Mouse (Mus musculus): ENCODE results near the gene Igfbp1. TPM values are rescaled to one million over a fixed set of nuclear protein-coding genes. Genes with fewer than 3 reads are reported as not detected.

Igfbp1 gene
- 5.8 and 8.5 TPM in 2 replicates for polyA plus RNA-seq (2015; fragmentation: Nextera tagmentation; extraction: Ambion mirVana)

GRCm38 (mm10) chr11:7197491-7197941 lies at the start of gene Igfbp1:
Gene Igfbp1, plus strand, starts transcription at chr11:7197782.
- H3K4me2 ChIP-seq (ENCODE audit: low read depth, low read length), result no peak within 1 kb of the TSS
- 0 out of 2 replicates have a peak within 1 kb of the TSS, but pooled peaks have one; percentile 12 for H3K27ac ChIP-seq (ENCODE audit: low read length)
- 53% methylated on average over 12 of the region's 12 CpGs for WGBS
- H3K9ac ChIP-seq (ENCODE audit: low read length), result no peak within 1 kb of the TSS
- no peaks in the 10 kb centered on the region for H3K4me1 ChIP-seq (ENCODE audit: control insufficient read depth, insufficient read depth, low read length)
- H3K4me3 ChIP-seq (replicated peaks; ENCODE audit: low read length), result no peak within 1 kb of the TSS
- no peaks in the 10 kb centered on the region for H3K36me3 ChIP-seq (ENCODE audit: control insufficient read depth, insufficient read depth, low read length)
- no peaks in the 10 kb centered on the region for H3K27me3 ChIP-seq (ENCODE audit: control insufficient read depth, insufficient read depth, low read length)
- ATAC-seq (ENCODE audit: insufficient read depth, low FRiP score), result peak; percentile 45; the same call in 1 of the 2 replicates
- no peaks in the 10 kb centered on the region for H3K9me3 ChIP-seq (replicated peaks; ENCODE audit: control insufficient read depth, low read length)

DNA sequence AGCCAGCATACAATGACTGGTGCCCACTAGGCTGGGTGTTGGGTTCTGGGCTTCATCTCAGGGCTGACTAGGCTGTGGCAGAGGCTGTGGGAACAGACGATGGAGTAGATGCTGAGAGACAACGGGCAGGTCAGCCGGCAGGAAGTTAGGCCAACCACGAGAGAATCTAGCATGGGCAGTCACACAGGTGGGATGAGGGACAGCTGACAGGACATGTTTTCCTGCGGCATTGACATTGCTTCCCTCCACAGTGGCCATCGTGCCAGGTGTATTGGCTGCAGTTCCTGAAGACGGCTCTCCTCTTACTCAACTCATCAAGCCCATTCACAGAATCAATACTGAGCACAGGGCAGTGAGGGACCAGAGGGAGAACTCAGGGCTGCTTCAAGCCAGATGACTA lies 49.6 kb upstream of the Igfbp1 start:
- ATAC-seq (ENCODE audit: insufficient read depth, low FRiP score), result no peak
- 83% methylated on average over 7 of the region's 7 CpGs for WGBS

GRCm38 (mm10) chr11:7149471-7149870 lies 48.1 kb upstream of the Igfbp1 start:
- WGBS, result 62% methylated on average over 7 of the region's 7 CpGs
- Histone ChIP-seq H3K9me3 (replicated peaks; ENCODE audit: control insufficient read depth, low read length) (no peaks in the 10 kb centered on the region), H3K4me2 (ENCODE audit: low read depth, low read length) (no peak overlapping the region), H3K4me1 (ENCODE audit: control insufficient read depth, insufficient read depth, low read length) (no peaks in the 10 kb centered on the region), H3K36me3 (ENCODE audit: control insufficient read depth, insufficient read depth, low read length) (no peaks in the 10 kb centered on the region), H3K27ac (ENCODE audit: low read length) (no peak overlapping the region), H3K9ac (ENCODE audit: low read length) (no peak overlapping the region), H3K4me3 (replicated peaks; ENCODE audit: low read length) (no peak overlapping the region), H3K27me3 (ENCODE audit: control insufficient read depth, insufficient read depth, low read length) (no peaks in the 10 kb centered on the region)
- no peak for ATAC-seq (ENCODE audit: insufficient read depth, low FRiP score)

More for the DNA sequence above, 49.6 kb upstream of the Igfbp1 start:
- Histone ChIP-seq H3K4me1 (ENCODE audit: control insufficient read depth, insufficient read depth, low read length) (no peaks in the 10 kb centered on the region), H3K4me3 (replicated peaks; ENCODE audit: low read length) (no peak overlapping the region), H3K27me3 (ENCODE audit: control insufficient read depth, insufficient read depth, low read length) (no peaks in the 10 kb centered on the region), H3K36me3 (ENCODE audit: control insufficient read depth, insufficient read depth, low read length) (no peaks in the 10 kb centered on the region), H3K9me3 (replicated peaks; ENCODE audit: control insufficient read depth, low read length) (no peaks in the 10 kb centered on the region), H3K9ac (ENCODE audit: low read length) (no peak overlapping the region), H3K4me2 (ENCODE audit: low read depth, low read length) (no peak overlapping the region), H3K27ac (ENCODE audit: low read length) (no peak overlapping the region)

GRCm38 (mm10) chr11:7150511-7150910 lies 47.1 kb upstream of the Igfbp1 start:
- Histone ChIP-seq H3K4me3 (replicated peaks; ENCODE audit: low read length) (no peak overlapping the region), H3K9ac (ENCODE audit: low read length) (no peak overlapping the region), H3K27me3 (ENCODE audit: control insufficient read depth, insufficient read depth, low read length) (no peaks in the 10 kb centered on the region), H3K36me3 (ENCODE audit: control insufficient read depth, insufficient read depth, low read length) (no peaks in the 10 kb centered on the region), H3K9me3 (replicated peaks; ENCODE audit: control insufficient read depth, low read length) (no peaks in the 10 kb centered on the region), H3K4me2 (ENCODE audit: low read depth, low read length) (no peak overlapping the region), H3K4me1 (ENCODE audit: control insufficient read depth, insufficient read depth, low read length) (no peaks in the 10 kb centered on the region), H3K27ac (ENCODE audit: low read length) (no peak overlapping the region)
- no peak for ATAC-seq (ENCODE audit: insufficient read depth, low FRiP score)
- WGBS, result 89% methylated on average over 8 of the region's 8 CpGs

DNA sequence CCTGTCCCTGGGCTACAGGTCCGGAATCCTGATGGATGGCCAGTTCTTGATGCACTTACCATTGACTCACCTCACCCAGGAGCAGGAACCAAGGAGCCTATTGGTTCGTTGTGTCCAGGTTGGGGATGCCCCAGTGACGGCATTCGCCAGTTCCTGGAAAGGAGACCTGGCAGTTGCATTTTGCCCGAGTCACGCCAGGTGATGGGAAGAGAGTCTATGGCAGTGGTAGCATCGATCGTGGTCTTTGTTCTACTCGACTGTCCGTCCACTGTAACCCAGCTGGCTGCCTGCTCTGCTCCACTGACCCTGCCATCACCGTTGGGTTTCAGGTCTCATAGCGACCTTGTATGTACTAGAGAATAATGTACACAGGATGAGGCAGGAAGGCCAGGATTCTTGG lies 45.2 kb upstream of the Igfbp1 start:
- no peaks in the 10 kb centered on the region for H3K4me1 ChIP-seq (ENCODE audit: control insufficient read depth, insufficient read depth, low read length)
- no peak overlapping the region for H3K4me3 ChIP-seq (replicated peaks; ENCODE audit: low read length)
- no peak overlapping the region for H3K27ac ChIP-seq (ENCODE audit: low read length)
- no peaks in the 10 kb centered on the region for H3K27me3 ChIP-seq (ENCODE audit: control insufficient read depth, insufficient read depth, low read length)
- 90% methylated on average over 12 of the region's 12 CpGs for WGBS
- H3K9me3 ChIP-seq (replicated peaks; ENCODE audit: control insufficient read depth, low read length), result no peaks in the 10 kb centered on the region
- no peak overlapping the region for H3K9ac ChIP-seq (ENCODE audit: low read length)
- no peaks in the 10 kb centered on the region for H3K36me3 ChIP-seq (ENCODE audit: control insufficient read depth, insufficient read depth, low read length)
- no peak overlapping the region for H3K4me2 ChIP-seq (ENCODE audit: low read depth, low read length)
- no peak for ATAC-seq (ENCODE audit: insufficient read depth, low FRiP score)

DNA sequence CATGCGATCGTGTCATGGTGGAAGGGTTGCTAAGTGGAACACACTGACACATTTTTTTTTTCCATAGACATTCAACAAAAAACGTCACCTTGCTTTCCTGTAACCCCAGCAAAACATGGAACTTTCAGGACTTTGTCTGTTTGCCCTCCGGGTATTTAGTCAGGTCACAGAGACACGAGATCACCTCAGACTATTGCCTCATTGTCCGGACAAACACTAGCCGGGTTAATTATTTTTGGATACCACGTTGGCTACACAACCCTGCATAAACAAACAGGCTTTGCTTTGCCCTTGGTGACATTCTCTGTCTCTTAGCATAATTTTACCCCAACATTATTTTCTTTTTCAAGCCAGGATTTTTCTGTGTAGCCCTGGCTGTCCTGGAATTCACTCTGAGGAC lies 44.5 kb upstream of the Igfbp1 start:
- no peaks in the 10 kb centered on the region for H3K9me3 ChIP-seq (replicated peaks; ENCODE audit: control insufficient read depth, low read length)
- H3K9ac ChIP-seq (ENCODE audit: low read length), result no peak overlapping the region
- H3K27ac ChIP-seq (ENCODE audit: low read length), result no peak overlapping the region
- no peaks in the 10 kb centered on the region for H3K27me3 ChIP-seq (ENCODE audit: control insufficient read depth, insufficient read depth, low read length)
- no peaks in the 10 kb centered on the region for H3K36me3 ChIP-seq (ENCODE audit: control insufficient read depth, insufficient read depth, low read length)
- H3K4me3 ChIP-seq (replicated peaks; ENCODE audit: low read length), result no peak overlapping the region
- no peak overlapping the region for H3K4me2 ChIP-seq (ENCODE audit: low read depth, low read length)
- 64% methylated on average over 8 of the region's 8 CpGs for WGBS
- ATAC-seq (ENCODE audit: insufficient read depth, low FRiP score), result no peak
- H3K4me1 ChIP-seq (ENCODE audit: control insufficient read depth, insufficient read depth, low read length), result no peaks in the 10 kb centered on the region

DNA sequence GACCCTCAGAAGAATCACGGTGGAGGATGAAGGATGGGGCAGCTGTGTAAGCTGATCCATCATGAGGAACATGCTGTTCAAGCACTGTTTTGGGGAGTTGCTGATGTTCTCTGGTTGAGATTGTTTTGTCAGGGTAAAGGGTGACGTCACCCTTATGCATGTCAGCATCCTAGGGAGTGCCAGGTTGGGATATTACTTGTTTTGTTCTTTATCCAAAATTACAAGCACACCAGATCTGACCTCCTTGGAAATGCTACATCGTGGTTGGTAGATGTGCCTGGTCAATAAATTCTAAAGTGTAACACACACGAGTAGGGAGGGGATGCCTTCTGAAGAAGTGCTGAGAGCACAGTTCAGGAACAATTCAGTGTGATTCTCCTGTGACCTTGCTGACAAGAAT lies 41.2 kb upstream of the Igfbp1 start:
- H3K36me3 ChIP-seq (ENCODE audit: control insufficient read depth, insufficient read depth, low read length), result no peaks in the 10 kb centered on the region
- WGBS, result 52% methylated on average over 4 of the region's 4 CpGs
- peaks cover 13% of the 10 kb centered on the region for H3K4me1 ChIP-seq (ENCODE audit: control insufficient read depth, insufficient read depth, low read length)
- H3K4me2 ChIP-seq (ENCODE audit: low read depth, low read length), result no peak overlapping the region
- H3K27me3 ChIP-seq (ENCODE audit: control insufficient read depth, insufficient read depth, low read length), result no peaks in the 10 kb centered on the region
- no peak overlapping the region for H3K4me3 ChIP-seq (replicated peaks; ENCODE audit: low read length)
- H3K9me3 ChIP-seq (replicated peaks; ENCODE audit: control insufficient read depth, low read length), result no peaks in the 10 kb centered on the region
- no peak for ATAC-seq (ENCODE audit: insufficient read depth, low FRiP score)
- H3K27ac ChIP-seq (ENCODE audit: low read length), result no peak overlapping the region
- H3K9ac ChIP-seq (ENCODE audit: low read length), result no peak overlapping the region

- peaks cover 13% of the 10 kb centered on the region for H3K4me1 ChIP-seq (ENCODE audit: control insufficient read depth, insufficient read depth, low read length)
- no peak overlapping the region for H3K9ac ChIP-seq (ENCODE audit: low read length)
- H3K27me3 ChIP-seq (ENCODE audit: control insufficient read depth, insufficient read depth, low read length), result no peaks in the 10 kb centered on the region
- H3K4me3 ChIP-seq (replicated peaks; ENCODE audit: low read length), result no peak overlapping the region
- WGBS, result 77% methylated on average over 6 of the region's 6 CpGs
- H3K9me3 ChIP-seq (replicated peaks; ENCODE audit: control insufficient read depth, low read length), result no peaks in the 10 kb centered on the region
- ATAC-seq (ENCODE audit: insufficient read depth, low FRiP score), result no peak
- H3K27ac ChIP-seq (ENCODE audit: low read length), result no peak overlapping the region
- no peaks in the 10 kb centered on the region for H3K36me3 ChIP-seq (ENCODE audit: control insufficient read depth, insufficient read depth, low read length)
- H3K4me2 ChIP-seq (ENCODE audit: low read depth, low read length), result no peak overlapping the region
Measured at GRCm38 (mm10) chr11:7158196-7158595, 39.4 kb upstream of the Igfbp1 start.

DNA sequence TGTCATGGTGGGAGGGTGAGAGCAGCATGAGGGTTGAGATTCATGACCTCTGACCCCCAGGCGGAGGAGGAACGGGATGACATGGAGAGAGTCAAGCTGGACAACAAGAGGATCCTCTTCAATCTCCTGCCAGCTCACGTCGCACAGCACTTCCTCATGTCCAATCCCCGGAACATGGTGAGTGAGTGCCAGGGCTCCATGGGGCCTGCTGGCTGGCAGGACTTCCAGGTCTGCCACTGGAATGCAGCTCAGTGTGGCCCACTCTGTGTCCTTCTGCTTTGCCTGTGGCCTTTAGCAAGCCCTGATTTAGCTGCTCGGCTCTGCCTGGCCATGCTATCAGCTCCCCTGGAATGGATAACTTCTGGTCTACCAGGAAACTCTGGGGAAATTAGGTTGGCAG lies 37.4 kb upstream of the Igfbp1 start:
- 52% methylated on average over 6 of the region's 6 CpGs for WGBS
- Histone ChIP-seq H3K9ac (ENCODE audit: low read length) (peak overlapping the region; percentile 6; the same call in 1 of the 2 replicates), H3K4me3 (replicated peaks; ENCODE audit: low read length) (no peak overlapping the region), H3K27ac (ENCODE audit: low read length) (peak overlapping the region; percentile 87), H3K4me1 (ENCODE audit: control insufficient read depth, insufficient read depth, low read length) (peaks cover 13% of the 10 kb centered on the region), H3K4me2 (ENCODE audit: low read depth, low read length) (no peak overlapping the region), H3K9me3 (replicated peaks; ENCODE audit: control insufficient read depth, low read length) (no peaks in the 10 kb centered on the region), H3K27me3 (ENCODE audit: control insufficient read depth, insufficient read depth, low read length) (no peaks in the 10 kb centered on the region), H3K36me3 (ENCODE audit: control insufficient read depth, insufficient read depth, low read length) (no peaks in the 10 kb centered on the region)
- no peak; the same call in 1 of the 2 replicates for ATAC-seq (ENCODE audit: insufficient read depth, low FRiP score)
